Mouse (Mus musculus): ENCODE data around the gene Pnpla1.
"Not testable (repeated sequence)": the region's sequence is repeated elsewhere in the genome, so short reads cannot be mapped to it uniquely, and the experiment has no call there.

Gene Pnpla1

GRCm38 (mm10) chr17:28858205-28858604, at the start of gene Pnpla1:
Gene Pnpla1, plus strand, starts transcription at chr17:28858411.
- peak; percentile 33 for DNase-seq

GRCm38 (mm10) chr17:28808714-28809113, 49.5 kb upstream of the Pnpla1 start:
- DNase-seq = no peak

- no peak for DNase-seq
Observed at GRCm38 (mm10) chr17:28809175-28809831, 48.9 kb upstream of the Pnpla1 start.

- no peak for DNase-seq
Observed at GRCm38 (mm10) chr17:28812345-28812744, 45.9 kb upstream of the Pnpla1 start.

GRCm38 (mm10) chr17:28814529-28815097, 43.6 kb upstream of the Pnpla1 start:
- DNase-seq = no peak

GRCm38 (mm10) chr17:28815384-28816004, 42.7 kb upstream of the Pnpla1 start:
- no peak for DNase-seq

GRCm38 (mm10) chr17:28816326-28816725, 41.9 kb upstream of the Pnpla1 start:
- DNase-seq = not testable (repeated sequence)

- DNase-seq = no peak
Observed at GRCm38 (mm10) chr17:28816875-28817811, 41.1 kb upstream of the Pnpla1 start.

GRCm38 (mm10) chr17:28820189-28820588, 38.0 kb upstream of the Pnpla1 start:
- no peak for DNase-seq

- no peak for DNase-seq
Observed at GRCm38 (mm10) chr17:28823004-28823745, 35.0 kb upstream of the Pnpla1 start.

GRCm38 (mm10) chr17:28823749-28824148, 34.5 kb upstream of the Pnpla1 start:
- DNase-seq = no peak

GRCm38 (mm10) chr17:28824896-28825295, 33.3 kb upstream of the Pnpla1 start:
- DNase-seq = no peak

GRCm38 (mm10) chr17:28825359-28826041, 32.7 kb upstream of the Pnpla1 start:
- peak; percentile 27 for DNase-seq

GRCm38 (mm10) chr17:28827665-28828231, 30.5 kb upstream of the Pnpla1 start:
- no peak for DNase-seq

- no peak for DNase-seq
Observed at GRCm38 (mm10) chr17:28829120-28829519, 29.1 kb upstream of the Pnpla1 start.

GRCm38 (mm10) chr17:28831065-28831464, 27.1 kb upstream of the Pnpla1 start:
- no peak for DNase-seq

GRCm38 (mm10) chr17:28832040-28832439, 26.2 kb upstream of the Pnpla1 start:
- DNase-seq = no peak

- no peak for DNase-seq
Observed at GRCm38 (mm10) chr17:28832875-28833274, 25.3 kb upstream of the Pnpla1 start.

GRCm38 (mm10) chr17:28834676-28835075, 23.5 kb upstream of the Pnpla1 start:
- DNase-seq = no peak

GRCm38 (mm10) chr17:28837840-28838239, 20.4 kb upstream of the Pnpla1 start:
- no peak for DNase-seq

GRCm38 (mm10) chr17:28841947-28842346, 16.3 kb upstream of the Pnpla1 start:
- not testable (repeated sequence) for DNase-seq
